Mouse (Mus musculus): ENCODE results near the gene Krt33b.

DNA sequence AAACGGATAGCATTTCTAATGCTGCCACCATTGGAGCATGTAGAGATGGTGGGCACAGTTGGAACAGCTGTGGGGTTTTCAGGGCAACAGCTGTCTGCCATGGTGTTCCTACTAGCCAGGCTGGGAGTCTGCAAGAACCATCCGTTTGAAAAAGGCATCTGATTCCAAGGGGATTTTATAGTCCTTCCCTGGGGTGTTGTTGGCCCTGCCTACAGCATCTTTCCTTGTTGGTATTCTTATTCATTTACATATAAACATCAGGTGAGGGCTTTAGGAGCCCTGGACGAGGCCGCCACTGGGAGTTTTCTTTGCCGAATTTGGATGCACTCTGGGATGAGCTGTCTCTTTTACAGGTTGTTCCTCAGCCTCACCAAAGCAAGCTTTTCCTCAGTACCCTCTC, 50.7 kb downstream of the Krt33b start, which contains the start of gene Krtap29-1:
- TF ChIP-seq CTCF (conservative IDR thresholded peaks at IDR 0.05; ENCODE audit: insufficient read depth, insufficient read length, low read depth, low read length) (no peak), POLR2A (IDR thresholded peaks at IDR 0.05; ENCODE audit: low read depth, low read length) (no peak)
